Mouse (Mus musculus) layer of hippocampus, adult 9-11 months (tissue): Measurements from ENCODE around the gene Invs.

Source experiments
- DNase-seq: peaks from one replicate; pipeline ENCODE4 v3.0.0; 2022

Gene Invs

DNA sequence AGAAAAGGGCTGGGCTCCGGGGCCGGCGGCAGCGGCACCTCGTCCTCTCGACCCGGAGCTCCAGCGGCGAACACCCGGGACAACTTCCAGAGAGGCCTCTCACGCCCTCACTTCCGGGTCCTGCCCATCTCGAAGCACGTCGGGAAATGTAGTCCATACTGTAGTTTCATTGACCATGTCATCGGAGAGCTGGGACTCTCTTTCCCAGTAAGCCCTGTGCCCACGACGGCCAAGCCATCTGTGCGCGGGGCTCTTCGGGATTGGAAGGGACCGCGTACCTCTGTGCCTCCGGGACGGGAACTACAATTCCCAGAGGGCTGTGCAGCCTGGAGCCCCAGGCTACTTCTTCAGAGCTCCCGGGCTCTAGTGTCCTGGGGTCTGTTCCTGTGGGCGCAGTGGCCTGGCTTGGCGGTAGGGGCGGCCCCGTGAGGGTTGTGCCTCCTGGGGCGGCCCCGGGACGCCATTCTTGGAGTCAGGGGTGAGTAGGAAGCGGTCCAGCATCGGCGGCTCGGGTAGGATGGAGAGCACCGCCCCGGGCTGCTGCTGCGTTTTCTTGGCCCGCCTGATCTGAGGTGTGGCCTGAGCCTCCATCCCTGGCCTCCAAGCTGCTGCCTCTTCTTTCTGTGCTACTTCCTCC, at the start of gene Invs, which contains the start of gene Erp44:
Gene Invs, plus strand, starts transcription at position 263 of the 637 bp plus-strand sequence.
Gene Erp44, minus strand, starts transcription at position 61 of the 637 bp plus-strand sequence.
- DNase-seq = peak; percentile 99

DNA sequence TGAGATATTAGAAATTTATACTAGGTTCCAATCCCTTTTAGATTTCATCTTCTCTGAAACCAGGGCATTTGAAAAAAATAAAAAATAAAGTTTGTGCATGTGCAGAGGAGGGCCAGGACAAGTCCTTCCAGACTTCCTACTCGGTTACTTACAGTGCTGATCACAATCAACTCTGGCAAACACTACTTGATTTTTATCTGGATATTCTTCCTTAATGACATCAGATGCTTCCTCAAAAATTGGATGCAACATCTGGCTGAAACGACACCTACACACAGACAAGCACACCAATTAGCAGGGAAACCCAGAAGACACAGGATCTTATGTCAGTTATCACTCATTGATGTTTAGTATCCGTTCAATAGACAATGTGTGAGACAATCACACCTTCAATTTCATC, 42.8 kb upstream of the Invs start:
- DNase-seq = no peak

DNA sequence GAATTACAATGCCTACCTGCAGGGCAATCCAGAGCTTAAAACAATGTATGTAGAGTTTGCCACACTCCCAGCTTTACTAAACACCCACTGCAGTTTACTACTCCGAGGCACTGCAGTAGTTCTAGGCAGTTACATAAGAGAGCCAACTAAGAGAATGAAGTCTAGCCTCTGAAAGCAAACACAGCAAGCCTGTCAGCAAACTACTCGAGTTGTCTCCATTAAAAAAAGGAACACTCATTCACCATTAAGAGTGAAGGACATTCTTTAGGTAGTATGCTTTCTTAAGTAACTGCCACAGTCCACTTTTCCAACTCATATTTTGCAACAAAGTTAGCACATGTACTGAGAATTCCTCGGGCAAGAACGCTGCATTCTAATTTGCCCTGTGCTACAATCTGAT, 40.5 kb upstream of the Invs start:
- DNase-seq = no peak

DNA sequence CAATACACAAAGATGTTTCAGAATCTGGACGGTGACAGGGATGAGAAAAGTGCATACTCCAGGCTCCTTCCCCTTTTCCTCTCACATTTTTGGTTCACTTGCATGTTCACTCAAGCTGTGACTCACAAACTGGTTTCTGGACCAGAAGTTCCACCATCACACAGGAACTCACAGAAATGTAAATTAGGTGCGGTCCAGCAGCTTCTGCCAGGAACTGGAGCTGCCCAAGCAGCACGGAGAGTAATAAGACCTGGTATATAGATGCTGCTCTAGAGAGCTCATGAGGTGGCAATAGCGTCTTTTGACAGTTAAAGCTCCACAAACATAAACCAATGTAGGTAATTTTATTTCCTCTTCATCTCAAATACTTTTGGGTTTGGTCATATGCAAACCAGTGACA, 37.1 kb upstream of the Invs start:
- DNase-seq = no peak

DNA sequence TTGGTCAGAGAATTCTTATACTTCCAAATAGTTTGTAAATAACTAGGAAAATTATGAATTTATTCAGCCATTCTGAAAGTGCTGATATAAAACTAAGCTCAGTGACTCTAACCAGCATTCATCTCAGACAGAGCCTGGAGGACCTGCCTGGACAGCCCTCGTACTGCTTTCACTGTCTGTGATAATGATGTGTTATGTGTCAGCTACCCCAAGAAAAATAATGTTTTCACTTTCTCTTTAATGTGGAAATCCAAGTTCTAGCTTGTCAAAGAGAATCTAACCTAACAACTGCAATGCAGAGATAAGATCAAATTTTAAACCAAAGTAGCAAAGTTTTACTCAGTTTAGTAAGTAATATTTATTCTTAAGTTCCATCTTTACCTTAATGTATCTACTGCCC, 35.8 kb upstream of the Invs start:
- DNase-seq = no peak

DNA sequence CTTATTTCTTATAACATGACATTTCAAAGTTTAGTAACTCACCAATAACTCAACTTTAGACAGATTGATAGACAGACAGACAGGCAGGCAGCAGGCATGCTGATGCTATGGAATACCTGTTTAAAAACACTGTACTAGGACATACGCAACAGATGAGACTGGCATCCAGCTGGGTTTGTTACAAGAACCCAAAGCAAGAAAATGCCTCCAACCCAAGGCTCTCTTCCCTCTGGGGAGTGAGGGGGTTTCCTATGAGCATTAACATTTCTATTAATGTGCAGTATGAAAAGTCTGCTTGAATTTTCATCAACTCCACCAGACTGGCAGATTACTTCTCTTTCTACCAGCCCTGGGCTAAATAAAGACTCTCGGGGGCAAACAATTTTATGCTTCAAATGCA, 35.3 kb upstream of the Invs start:
- no peak for DNase-seq

DNA sequence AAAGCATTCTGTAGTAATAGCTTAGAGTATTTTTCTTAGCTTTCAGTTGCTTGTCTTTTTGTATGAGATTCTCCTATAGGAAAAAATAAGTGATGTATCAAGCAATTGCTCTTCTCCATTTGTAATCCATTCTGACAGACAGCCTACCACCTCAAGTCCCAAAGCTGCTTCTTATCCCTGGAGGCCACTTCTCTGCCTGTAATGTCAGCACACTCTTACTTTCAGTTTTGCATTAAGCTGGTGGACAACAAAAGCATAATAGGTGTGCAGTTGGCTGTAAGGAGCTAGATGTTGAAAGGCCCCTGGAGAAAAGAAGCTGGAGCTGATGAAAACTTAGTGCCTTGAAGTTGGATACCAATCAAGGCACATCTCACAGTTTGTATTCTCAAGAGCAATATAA, 26.3 kb upstream of the Invs start:
- DNase-seq = no peak

DNA sequence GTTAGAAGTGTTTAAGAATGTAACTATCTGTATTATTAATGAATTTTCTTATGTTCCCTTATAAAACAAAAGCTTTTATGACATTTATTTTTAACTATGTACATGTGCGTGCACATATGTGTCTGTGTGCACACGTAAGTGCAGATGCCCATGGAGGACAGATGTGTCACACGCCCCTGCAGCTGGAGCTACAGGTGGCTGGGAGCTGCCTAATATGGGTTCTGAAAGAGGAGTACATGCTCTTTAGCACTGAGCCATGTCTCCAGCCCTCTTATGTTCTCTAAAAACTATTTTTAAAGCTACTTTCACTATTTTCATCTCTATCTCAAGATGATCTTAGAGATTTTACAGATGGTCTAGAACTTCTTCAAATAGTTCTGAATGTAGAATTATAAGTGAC, 21.5 kb upstream of the Invs start:
- DNase-seq = no peak

DNA sequence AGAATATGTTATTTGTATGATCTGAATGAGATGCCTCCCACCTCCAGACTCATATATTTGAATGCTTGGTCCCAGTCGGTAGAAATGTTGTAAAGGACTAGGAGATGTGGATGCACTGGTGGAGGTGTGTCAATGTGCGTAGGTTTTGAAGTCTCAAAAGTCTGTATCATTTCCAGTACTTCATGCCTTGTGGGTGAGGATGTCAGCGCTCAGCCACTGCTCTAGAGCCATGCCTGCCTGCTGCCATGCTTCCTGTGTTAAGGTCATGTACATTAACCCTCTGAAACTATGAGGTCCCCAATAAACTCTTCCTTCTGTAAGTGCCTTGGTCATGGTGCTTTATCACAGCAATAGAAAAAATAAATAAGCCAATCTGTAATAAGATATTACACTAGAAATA, 11.9 kb upstream of the Invs start:
- DNase-seq = no peak

DNA sequence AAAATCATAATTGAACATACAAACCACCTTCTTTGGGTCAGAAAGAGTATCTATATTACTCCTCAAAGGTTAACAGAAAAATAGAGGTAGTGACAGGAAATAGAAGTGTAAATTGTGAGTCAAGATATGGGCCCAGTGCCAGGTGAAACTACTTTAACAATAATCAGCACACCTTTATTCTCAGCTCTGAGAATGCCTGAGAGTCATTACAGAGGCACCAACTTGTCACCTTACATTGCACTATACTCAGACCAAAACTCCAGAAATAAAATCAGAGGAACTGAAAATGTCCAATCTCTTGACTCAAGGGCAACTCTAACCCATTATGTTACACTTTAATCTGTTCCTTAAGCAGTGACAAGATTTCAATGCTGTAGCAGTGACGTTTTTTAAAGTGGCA, 11.4 kb upstream of the Invs start:
- DNase-seq = no peak

DNA sequence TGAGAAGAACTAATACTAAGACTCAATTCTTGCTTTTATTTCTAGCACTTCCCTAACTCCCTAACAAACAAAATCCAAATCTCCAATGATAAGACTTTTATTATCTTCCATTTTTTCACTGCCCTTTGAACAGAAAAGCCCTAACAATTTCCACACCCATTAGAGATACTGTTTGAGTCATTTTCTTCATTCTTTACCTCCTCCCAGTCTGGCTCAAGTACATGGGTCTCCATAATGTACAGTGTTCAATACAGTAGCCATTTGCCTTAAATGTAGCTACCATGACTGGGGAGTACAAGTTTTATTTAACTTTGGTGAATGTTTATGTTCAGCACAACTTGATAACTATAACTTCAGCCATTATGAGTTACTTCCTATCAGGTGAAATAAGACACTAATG, 9.0 kb upstream of the Invs start:
- DNase-seq = no peak

DNA sequence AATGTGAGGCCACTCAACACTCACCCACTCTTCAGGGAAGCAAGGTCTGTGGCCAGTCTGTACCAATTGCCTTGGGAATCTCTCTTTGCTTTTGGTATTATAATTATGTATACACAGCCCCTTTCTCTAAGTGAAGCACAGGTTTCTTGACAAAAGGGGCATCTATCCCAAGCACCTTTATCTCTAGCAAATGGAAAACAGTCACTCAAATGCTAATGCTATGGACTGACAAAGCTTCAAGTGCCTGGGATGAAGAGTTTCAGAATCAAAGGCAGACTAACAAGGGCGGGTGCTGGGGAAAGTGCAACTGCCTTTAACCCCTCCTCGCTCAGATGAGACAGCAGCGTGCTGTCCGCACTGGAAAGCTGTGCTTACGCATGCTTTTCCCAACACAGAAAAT, 7.7 kb upstream of the Invs start:
- DNase-seq = no peak

DNA sequence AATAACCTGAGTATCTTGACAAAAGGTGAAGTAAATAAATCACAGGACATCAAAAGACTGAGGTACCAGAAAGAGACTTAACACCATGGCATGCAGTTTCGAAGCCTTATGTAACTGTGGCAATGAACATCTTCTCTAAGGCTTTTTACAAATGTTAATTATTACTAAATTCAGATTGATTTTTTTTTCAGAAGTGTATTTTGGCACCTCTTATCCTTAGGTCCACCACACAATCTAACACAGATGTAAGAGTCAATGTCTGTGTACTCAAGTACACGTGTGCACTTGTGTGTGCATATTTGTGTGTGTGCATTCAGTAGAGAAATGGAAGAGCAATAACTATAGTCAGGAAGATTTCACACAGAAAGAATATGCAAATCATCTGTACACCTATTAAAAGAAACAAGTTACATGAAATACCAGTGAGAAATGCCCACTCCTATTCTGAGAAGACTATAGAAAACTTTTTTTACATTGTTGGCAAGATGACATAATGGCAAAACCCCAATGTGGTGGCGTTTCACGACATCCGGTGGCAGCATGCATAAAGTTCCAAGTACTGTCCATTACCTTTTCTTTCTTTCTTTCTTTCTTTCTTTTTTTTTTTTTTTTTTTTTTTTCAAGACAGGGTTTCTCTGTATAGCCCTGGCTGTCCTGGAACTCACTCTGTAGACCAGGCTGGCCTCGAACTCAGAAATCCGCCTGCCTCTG, 6.3 kb upstream of the Invs start:
- no peak for DNase-seq

DNA sequence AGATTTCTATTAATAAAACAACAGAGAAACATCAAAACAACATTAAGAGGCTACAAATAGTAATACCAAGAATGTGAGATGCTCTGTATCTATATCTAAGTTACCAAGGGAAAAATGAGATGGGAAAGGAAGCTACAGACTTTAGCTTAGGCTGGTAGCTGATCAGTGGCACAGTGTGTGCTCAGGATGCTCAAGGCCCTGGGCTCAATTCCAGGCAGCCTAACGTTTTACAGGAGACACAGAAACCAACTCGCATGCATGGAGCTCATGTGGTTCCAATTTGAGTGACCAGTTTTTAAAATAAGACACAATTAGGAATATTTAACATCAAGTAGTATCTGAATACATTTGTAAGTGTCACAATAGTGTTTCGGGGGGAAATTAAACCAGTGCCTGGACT, 3.8 kb upstream of the Invs start:
- DNase-seq = no peak

DNA sequence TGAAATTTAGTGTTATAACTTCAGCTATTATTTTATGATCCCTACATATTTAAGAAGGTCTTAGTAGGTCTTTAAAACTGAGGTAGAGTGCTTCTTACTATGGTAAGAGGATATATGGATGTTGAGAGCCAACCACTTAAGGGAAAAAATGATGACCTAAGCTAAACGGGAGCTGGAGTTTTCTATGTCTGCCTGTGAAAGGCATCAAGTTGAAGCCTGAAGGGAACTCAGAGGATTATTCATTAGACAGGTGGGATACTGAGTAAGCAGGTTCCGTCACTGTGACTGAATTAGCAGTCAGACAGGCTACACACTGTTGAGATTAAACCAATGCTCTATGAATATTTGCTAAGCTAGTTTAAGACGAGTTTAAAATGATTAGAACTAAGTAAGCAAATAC, 2.5 kb upstream of the Invs start:
- no peak for DNase-seq

DNA sequence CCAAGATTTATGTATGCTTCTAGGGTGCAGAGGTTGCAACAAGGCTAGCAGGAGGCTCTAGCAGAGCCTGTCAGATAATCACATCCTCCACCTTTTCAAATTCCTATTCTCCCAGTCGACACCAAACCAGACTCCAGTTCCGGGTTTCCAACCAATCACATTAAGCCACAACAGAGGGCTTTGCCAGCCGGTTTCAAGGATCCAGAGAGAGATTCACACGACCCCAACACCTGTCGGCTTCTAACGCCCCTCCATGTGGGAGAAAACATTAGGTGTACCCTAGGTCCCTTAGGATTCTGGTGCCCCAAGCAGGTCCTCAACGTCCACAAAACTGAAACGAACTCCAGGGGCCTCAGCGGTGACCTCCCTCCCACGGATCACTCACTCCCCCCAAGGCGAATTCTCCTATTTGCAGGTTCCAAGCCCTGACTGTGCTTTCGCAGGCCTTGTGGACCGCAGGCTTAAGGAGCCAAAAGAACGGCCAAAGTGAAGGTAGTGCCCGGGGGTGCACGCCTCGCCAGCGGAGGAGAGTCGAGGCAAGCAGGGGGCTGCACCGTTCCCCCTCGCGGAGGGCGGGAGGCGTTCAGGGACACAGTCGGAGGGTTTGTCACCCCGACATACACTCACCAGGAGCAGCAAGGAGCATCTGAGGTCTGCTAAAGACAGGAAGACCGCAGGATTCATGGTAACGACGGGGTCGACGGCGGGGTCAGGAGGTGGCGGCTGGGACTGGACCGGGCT, 633 bp upstream of the Invs start:
- peak; percentile 21 for DNase-seq

DNA sequence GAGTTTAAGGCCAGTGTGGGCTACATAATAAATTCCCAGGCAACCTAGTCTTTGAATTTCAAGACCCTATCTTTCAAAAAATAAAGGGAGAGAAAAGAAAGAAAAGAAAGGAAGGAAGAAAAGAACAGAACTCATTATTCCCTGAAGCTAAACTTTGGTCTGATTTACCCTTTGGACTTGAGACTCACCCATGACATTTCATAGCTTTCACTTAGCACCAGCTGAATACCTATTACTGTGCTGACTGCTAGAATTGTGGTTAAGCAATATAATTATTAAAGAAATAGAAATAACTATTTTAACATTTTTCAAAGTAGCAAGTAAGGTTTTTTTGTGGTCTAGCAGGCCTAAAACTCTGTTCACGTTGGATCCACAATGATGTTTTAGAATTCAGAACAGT, 1.6 kb downstream of the Invs start:
- no peak for DNase-seq

DNA sequence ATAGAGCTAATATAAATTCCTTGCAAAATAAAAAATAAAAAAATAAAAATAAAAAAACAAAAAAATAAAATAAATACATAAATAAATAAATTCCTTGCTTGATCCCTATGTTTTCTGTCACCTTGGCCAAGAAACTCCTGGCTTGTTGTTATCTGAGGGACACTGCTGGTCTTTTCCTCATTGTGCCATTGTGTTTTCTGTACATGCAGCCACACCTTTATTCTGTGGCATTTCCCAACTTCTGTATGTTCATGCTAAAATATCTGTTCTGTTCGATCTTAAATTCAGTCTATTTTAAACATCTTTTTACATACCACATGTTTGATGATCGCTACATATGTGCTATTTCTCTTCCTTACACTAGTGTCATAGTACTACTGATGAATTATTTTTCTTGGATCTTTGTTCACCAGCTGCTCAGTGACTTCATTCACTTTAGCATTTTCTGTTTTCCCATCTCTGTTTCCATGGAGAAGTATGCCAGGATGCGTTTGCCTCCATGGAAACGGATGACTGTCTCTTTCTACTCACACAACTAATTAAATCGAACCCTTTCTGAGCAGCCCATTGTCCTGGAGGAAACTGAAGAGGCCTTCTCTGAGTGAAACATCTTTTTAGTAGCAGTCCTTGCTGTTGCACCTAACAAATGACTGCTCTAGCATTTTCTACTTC, 7.7 kb downstream of the Invs start:
- DNase-seq = peak; percentile 72

DNA sequence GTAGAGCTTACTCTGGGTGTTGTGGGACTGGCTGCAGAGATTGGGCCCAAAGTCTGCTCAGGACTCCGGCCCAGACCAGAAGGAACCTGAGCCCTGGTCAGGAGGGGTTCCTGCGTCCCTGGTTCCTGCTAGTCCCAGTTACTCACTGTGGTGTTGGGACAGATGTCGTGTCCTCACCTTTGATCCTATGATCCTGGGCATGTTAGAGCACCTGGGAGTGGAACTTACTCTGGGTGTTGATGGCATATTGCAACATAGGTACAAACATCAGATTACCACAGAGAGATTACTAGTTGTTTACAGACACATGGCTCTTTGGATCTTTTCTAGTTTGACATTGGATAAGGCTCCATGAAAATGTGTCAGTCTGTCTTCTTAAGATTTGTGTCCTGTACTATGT, 35.3 kb downstream of the Invs start:
- DNase-seq = no peak

DNA sequence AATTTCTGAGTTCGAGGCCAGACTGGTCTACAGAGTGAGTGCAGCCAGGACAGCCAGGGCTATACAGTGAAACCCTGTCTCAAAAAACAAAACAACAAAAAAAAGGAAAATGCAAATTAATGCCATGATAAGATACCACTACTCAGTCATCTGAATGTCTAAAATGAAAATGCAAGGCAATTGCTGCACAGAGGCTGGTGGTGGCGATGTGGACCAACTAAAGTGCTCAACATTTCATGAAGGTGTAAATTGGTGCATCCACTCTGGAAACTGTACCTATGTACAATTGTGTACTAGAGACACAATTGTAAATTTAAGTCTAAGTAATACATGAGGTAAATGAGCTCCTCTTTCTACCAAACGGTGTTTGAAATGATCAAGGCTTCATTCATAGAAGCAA, 36.5 kb downstream of the Invs start:
- no peak for DNase-seq

DNA sequence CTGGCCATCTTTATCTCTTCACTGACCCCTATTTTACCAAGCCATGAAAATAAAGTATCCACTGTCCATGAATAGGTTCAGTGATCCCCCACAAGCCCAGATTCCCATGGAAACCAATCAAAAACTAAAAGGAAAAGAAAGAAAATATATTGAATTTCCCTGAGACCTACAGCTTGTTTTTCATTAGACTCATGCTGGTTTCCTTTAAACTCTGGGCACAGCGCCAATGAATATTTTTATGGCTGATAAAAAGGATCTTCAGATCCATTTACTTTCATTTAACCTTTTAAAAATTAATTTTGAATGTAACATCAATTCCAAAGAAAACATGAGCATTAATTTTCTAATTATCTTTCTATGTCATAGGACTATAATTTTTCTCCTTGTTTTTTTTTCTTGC, 41.7 kb downstream of the Invs start:
- DNase-seq = no peak

DNA sequence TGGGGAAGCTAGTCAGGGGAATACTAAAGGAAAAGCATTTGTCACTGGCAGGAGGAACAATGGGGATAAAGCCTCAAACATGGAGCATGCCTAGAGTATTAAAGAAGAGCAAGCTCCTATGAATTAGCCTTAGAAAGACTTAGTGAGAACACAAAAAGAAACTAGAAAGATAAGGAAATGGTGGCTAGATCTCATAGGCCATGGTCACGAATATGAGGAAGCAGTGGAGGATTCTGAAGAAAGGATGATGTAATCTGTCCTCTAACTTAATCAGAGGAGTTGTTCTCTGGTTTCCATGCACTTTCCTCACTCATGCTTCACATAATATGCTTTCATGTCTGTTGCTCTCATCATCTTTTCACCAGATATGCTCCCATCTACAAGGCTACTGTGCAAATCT, 42.5 kb downstream of the Invs start:
- DNase-seq = no peak

DNA sequence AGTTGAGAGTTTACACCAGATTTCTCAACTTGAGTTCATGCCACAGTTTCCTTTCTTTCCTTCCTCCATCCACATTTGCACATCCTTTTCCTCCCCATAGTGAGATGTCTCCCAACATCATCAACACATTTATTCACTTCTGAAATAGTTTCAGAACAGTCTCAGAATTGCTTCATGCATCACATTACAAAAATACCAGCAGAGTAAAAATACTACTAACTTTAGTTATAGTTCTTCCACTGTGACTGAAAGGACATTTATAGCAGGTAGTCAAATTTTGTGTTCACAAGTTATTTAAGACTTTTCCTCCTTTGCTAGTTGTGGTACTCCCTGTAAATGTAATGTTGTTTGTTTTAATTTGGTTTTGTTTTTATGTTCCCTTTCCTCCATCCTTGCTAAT, 47.6 kb downstream of the Invs start:
- no peak for DNase-seq

DNA sequence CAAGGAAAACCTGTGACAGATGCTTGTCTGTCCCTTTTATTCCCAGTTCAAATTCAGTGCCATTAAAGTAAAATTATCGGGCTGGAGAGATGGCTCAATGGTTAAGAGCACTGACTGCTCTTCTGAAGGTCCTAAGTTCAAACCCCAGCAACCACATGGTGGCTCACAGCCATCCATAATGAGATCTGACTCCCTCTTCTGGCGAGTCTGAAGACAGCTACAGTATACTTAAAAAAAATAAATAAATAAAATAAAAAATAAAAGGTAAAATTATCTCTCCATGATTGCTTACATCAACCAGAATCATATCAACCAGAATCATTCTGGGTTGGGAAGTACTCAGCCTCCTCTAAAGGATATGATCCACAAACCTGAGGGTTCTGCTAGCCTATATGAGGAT, 48.5 kb downstream of the Invs start:
- DNase-seq = no peak
